Mouse (Mus musculus) spleen, postnatal 4 days (tissue): Measurements from ENCODE around the gene Myo15b.

Source experiments
- DNase-seq, 2 experiments: peaks; one replicate each; pipeline ENCODE4 v3.0.0; 2022; ENCODE audit warnings: low spot score in 2 of 2

Gene Myo15b

GRCm38 (mm10) chr11:115872437-115872836 is 14.2 kb downstream of the Myo15b start:
- DNase-seq: no peak

DNA sequence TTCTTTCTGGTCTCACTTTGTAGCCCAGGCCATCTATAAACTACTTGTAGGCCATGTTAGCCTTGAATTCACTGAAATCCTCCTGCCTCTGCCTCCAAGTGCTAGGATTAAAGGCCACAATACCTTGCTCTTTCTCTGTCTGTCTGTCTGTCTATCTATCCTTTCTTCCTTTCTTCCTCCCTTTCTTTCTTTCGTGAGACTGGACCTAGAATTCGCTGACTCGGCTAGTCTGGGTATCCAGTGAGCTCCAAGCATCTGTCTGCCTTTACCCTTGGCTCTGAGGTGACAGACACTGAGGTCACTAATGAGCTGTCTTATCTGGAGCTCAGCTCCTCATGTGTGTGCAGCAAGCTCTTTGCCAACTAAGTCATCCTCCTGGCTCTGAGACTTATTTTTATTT is 17.7 kb downstream of the Myo15b start:
- DNase-seq: no peak

DNA sequence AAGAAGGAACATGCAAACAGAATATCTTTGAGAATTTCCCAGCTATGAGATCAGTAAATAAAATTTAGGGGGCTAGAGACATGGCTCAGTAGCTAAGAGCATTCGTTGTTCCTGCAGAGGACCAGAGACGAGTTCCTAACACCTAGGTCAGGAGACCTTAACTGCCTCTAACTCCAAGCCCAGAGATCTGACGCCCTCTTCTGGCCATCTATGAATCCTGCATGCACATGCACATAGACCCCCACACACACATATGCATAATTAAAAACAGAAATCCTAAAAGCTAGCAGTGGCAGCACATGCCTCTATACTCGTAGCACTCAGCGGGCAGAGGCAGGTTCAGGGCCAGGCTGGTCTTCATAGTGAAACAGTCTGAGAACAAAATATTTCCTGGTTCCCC is 18.2 kb downstream of the Myo15b start:
- no peak for DNase-seq

DNA sequence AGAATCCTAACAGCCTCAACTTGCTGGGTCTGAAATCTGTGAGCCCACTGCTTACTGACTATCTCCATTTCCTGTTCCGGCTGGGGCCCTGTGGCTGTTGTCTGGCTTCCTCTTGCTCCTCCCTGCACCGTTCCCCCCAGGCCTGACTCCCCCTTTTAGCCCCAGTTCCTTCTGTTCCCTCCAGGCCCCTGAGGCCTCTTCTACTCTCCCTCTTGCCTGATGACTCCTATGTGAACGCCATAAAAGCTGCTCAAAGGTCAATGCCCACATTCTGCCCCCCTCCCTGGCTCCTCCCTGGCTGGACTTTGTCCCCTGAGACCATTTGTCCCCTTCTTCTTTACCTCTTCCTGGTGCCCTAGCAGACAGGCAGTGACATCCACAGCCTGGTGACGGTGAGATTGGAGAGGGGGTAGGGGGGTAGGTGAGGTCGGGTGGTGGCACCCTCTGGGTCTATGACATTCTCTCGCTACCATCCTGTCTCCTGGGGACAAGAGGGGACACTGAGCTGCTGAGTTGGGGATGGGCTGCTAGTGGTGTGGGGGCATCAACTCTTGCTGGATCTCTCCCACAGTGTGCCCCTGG is 19.1 kb downstream of the Myo15b start:
- no peak for DNase-seq

- no peak for DNase-seq
Measured at GRCm38 (mm10) chr11:115878071-115878470, 19.9 kb downstream of the Myo15b start.

DNA sequence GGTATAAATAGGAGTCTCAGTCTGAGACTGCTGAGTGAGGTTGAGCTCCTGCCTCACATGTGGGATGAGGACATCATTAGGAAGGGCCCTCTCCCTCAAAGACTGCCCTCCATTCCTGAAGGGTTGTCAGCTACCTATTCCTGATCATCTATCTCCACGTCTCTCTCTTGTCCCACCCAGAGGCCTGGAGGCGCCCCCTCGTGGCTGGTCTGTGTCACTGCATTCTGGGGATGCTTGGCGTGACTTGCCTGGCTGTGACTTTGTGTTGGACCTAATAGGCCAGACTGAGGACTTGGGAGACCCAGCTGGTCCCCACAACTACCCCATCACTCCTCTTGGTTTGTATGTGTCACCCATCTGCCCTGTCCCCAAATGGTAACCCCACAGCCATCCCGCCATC is 22.8 kb downstream of the Myo15b start:
- DNase-seq: peak; percentile 59 to 88

- no peak for DNase-seq
Measured at GRCm38 (mm10) chr11:115883251-115883650, 25.0 kb downstream of the Myo15b start.

DNA sequence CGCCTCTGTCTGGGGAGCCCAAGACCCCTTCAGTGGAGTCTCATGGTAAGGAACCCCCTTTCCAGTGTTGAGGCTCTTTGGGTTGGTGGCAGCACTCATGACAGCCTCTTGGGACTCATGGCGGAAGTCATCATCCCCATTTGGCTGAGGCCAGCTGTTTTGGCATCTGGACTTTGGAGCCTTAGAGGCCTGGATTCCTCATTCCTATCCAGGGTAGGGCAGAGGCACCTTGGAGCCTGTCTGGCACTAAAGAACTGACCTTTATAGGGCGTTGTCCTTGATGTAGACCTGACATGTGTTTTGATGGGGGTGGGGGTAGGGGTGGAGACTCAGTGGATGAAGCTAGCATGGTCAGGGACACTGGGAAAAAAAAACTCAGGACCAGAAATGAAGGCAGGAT is 26.2 kb downstream of the Myo15b start:
- no peak for DNase-seq

GRCm38 (mm10) chr11:115885281-115885680 is 27.1 kb downstream of the Myo15b start:
- no peak for DNase-seq

- DNase-seq: no peak
Measured at GRCm38 (mm10) chr11:115886446-115886845, 28.2 kb downstream of the Myo15b start.

- no peak for DNase-seq
Measured at GRCm38 (mm10) chr11:115888020-115888419, 29.8 kb downstream of the Myo15b start.

DNA sequence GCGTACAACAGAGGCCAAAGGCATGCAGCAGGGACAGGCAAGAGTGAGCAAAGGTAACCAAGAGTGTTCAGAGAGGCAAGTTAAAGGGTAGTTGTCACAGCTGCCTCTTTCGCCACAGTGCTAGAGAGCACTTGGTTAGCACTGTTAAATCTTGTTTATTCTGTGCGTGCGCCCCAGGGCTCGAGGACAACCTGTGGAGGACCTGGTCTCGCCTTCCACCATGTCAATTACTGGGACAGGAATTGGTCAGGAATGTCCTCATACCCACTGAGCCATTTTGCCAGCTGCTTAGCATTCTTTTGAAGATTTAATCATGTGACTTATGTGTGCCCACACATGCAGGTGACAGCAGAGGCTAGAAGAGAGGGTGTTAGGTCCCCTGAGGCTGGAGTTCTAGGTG is 31.0 kb downstream of the Myo15b start:
- no peak for DNase-seq

GRCm38 (mm10) chr11:115892213-115892612 is 34.0 kb downstream of the Myo15b start:
- DNase-seq: no peak

- DNase-seq: no peak
Measured at GRCm38 (mm10) chr11:115893071-115893470, 34.9 kb downstream of the Myo15b start.

GRCm38 (mm10) chr11:115894755-115895520 is 36.7 kb downstream of the Myo15b start:
- DNase-seq: no peak

DNA sequence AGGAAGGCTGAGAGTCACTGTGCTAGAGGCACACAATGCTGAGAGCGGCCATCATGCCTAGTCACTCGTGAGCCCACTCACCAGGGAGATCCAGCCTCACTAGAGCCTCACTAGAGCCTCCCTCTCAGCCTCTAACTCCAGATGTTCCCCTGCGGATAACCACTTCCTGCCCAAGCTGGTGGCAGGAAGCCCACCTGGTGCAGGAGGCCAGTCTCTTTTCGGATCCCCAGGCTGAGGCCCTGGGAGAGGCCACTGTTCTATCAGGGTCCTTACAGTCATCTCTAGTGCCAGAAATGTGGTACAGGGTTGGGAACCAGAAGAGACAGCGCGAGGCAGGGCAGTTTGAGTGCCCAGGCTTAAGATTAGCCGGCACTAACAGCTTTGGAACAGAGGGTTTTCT is 40.2 kb downstream of the Myo15b start:
- no peak for DNase-seq

DNA sequence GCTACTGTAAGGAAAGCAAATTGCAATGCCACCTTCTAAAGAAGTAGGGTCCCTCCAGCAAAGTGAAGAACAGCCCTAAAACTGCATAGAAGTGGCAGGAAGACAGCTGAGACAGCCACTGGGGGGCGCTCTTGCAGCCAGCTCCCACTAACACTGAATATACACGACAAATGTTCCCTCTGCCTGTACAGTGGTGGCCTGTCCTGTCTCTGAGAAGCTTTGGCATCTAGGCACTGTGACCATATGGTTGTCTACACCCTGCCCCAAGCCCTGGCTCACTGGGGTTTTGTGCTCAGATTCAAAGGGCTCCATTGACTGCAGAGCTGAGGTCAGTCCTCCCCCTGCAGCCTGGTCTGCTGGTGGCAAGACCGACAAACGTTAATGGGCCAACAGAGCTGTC is 40.7 kb downstream of the Myo15b start:
- peak; percentile 84 to 95 for DNase-seq

GRCm38 (mm10) chr11:115899486-115900266 is 41.5 kb downstream of the Myo15b start, which contains the start of gene Smim5:
TSS of gene Smim5 (plus strand) at chr11:115899966.
- peak; percentile 69 to 82 for DNase-seq

- peak in 1 of 2 experiments; percentile 40 for DNase-seq
Measured at GRCm38 (mm10) chr11:115900561-115901337, 42.5 kb downstream of the Myo15b start.

DNA sequence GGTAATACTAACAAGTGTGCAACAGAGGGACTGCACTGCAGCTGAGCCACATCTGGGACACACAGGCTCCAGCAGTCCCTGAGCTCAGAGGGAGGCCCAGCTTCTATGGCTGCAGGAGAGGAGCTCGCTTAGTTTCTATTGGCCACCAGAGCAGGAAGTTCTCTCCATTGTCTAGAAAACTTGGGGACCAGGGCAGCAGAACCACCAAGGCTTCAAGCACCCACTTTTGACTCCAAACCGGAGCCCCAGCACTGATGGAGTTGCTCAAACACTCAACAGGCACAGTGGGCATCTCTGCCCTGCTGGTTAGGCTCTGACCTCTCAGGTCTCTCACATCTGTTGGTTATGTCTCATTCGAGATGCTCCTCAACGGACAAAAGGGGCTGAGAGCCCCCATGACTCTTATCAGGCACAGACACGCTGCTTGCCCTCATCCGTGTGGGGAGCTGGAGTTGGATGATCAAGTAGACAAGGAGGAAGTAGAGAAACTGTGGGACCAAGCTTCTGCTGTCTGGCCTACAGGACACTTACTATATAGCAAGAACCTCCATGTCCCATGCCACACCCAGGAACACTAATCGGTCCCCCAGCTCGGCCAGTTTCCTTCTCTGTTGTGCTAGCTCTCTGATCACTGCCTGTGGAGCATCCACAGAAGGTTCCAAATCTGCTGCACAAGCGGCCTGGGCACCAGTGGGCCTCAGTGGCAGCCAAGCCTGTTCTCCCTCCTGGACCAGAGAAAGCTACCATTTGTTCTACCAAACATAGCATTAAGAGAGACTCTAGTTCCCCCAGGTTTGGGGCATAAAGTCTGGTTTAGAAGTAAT is 43.3 kb downstream of the Myo15b start:
- DNase-seq: peak; percentile 68 to 81

GRCm38 (mm10) chr11:115902177-115902576 is 44.0 kb downstream of the Myo15b start:
- DNase-seq: no peak
